Mouse (Mus musculus): Measurements from ENCODE around the gene Prrx2.
"Not testable (repeated sequence)": the region's sequence is repeated elsewhere in the genome, so short reads cannot be mapped to it uniquely, and the experiment has no call there.

Gene Prrx2

GRCm38 (mm10) chr2:30914836-30915235 is 80.1 kb downstream of the Prrx2 start:
- no peak for DNase-seq

DNA sequence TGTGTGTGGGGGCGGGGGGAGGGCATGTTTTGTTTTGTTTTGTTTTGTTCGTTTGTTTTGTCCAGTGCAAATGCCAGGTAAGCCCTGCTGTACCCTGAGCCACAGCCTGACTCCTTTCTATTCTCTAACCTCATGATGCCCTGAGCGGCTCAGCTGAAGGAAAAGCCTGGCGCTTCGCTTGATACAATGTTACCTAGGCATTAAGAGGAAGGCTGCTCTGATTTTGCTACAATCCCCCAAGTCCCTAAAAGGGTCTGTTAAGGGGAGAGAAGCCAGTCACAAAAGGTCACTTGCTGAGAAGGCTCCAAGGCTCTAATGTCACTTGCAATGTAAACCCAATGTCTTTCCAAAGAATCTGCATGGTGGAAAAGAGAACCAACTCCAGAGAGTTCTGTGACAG is 80.6 kb downstream of the Prrx2 start:
- no peak for DNase-seq

DNA sequence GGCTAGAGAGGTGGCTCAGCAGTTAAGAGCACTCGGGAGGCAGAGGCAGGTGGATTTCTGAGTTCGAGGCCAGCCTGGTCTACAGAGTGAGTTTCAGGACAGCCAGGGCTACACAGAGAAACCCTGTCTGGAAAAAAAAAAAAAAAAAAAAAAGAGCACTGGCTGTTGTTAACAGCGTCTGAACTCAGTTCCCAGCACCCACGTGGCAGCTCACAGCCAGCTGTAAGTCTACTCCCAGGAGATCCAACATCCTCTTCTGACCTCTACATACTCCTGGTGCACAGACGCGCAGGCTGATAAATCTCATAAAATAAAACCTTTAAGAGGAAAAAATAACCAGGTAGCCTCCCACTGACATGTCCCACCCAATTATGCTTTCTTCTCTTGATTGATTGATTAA is 81.2 kb downstream of the Prrx2 start:
- not testable (repeated sequence) for DNase-seq

GRCm38 (mm10) chr2:30917649-30918048 is 82.9 kb downstream of the Prrx2 start:
- no peak for DNase-seq

- no peak for DNase-seq
Measured at GRCm38 (mm10) chr2:30918126-30918525, 83.4 kb downstream of the Prrx2 start.

DNA sequence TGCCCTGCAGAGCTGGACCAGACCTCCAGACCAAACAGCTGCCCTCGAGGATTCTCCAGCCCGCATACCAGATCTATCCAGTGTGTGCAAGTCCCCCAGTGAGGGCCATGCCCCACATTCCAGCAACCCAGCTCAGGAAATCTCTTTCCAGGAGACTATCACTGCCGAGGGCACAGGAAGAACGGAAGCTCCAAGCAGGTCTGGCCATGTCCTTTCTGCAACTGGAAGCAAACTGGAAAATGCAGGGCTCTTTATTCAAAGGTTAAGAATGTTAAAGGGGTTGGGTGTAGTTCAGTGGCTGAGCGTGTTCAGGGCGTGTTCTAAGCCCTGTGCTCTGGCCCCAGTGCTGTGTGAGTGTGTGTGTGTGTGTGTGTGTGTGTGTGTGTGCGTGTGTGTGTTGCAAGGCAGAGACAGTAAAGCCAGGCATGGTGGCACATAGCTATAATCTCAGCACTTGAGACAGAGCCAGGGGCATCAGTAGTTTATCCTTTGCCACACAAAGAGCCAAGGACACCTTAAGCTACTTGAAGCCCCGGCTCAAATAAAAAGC is 84.1 kb downstream of the Prrx2 start:
- DNase-seq: no peak

DNA sequence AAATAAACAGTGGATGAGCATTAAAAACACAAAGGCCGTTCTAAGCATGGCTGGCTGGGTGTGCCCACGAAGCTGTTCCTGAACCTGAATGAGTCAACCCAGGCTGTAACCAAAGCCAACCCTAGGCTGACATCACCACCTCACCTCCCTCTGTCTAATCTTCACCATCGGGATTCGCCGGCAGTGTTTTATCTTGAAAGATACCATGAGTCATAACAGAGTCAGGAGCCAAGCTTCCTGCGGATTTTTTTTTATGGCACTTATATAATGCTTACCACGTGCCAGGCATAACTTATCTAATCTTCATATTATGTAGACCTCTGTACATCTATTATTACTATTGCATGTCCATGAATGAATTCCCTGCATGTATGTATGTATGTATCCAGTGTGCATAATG is 85.4 kb downstream of the Prrx2 start:
- DNase-seq: no peak

- no peak for DNase-seq
Measured at GRCm38 (mm10) chr2:30923099-30923498, 88.3 kb downstream of the Prrx2 start.

GRCm38 (mm10) chr2:30925181-30925580 is 90.4 kb downstream of the Prrx2 start:
- DNase-seq: no peak

- DNase-seq: no peak
Measured at GRCm38 (mm10) chr2:30926381-30926780, 91.6 kb downstream of the Prrx2 start.

DNA sequence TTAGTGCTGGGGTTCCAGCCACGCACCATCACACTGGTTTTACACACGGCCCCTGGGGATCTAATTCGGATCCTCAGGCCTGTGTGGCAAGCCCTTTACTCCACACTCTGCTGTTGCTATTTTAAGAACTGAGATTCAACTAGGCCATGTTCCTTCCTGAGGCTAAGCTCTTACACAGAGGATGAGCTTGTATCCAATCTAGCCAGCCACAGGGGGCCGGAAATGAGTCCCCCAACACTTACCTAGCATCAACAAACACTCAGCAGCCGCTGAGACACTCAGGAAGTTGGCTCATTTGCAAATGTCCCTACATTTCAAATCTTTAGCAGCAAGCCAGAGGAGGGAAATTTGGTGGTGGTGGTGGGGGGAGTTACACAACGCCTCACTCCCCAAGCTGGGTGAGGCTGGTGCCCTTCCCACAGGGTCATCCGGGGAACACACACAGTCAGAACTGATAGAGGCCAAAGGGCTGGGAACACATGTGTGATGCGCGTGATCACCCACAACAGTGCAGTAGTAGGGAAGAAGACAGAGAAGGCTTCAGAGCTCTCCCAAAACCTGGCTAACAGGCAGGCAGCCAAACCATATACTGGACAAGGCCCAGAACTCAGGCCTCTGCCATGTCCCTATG is 92.5 kb downstream of the Prrx2 start:
- DNase-seq: no peak

DNA sequence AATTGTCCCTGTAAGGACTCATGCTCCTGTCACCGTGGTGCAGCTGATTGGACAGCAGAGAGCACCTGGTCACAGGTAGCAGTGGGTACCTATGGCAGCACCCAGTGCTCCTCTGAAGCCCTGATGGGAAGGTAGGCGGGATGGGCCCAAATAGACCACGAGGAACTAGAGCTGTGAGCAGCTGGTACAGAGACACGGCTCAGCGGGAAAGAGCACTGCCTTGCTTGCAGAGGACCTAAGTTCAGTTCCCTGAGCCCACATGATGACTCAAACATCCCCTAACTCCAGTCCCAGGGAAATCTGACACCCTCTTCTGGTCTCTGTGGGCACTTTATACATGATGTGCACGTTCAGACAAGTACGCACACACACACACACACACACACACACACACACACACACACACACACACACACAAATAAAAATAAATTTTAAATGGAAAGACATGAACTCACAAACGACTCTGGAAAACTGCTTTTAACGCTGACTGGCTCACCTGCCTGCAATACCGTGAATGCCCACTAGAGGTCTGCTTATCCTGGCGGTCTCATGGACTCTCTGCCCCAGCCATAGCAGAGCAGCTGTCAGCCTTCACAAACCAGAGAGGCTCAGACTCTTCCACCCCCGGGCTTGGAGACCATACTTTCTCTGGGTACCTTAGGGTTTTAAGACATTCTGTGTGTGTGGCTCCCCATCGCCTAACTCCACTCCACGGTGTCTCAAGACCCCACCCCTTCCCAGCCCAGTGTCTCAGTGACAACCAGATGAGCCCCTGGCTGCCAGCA is 93.3 kb downstream of the Prrx2 start:
- DNase-seq: peak; percentile 84

GRCm38 (mm10) chr2:30928893-30929482 is 94.2 kb downstream of the Prrx2 start:
- peak in 1 of 2 experiments; percentile 7 for DNase-seq

DNA sequence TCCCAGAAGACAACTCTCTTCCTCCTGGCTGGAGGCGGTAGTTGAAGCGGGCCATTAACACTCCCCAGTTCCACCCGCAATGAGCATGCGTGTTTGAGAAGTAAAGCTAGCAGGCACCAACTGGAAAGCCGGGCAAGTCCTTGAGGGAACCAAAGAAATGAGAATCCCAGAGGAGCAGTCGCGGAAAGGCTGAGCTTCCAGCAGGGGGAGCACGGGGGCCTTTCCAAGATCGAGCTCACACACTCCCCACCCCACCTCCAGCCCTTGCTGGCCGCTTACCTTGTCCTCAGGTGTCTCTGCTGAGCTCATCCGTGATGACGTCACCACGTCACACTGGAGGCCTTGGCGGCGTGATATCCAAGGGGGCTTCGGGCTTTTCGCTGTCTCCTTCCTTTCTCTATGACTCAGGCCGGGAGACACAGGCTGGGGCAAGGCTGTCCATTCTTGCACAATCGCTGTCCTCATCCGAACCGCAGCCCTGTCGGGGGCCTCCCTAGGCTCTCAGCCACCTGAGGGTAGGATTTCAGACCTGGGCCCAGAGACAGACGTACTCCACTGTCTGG is 94.8 kb downstream of the Prrx2 start, which contains the start of gene Ptges:
Ptges (minus strand) TSS at position 381 of the 563 bp plus-strand sequence.
- peak; percentile 54 to 59 for DNase-seq

DNA sequence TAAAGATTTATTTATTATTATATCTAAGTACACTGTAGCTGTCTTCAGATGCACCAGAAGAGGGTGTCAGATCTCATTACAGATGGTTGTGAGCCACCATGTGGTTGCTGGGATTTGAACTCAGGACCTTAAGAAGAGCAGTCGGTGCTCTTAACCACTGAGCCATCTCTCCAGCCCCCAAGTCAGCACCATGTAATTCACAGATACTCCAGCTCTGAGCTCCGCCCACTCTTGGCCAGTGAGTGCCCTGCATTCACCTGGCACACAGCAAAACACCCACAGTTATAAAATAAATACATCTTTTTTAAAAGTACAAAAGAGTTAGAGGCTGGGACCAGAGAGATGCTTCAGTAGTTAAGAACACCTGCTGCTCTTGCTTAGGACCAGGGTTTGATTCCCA is 96.1 kb downstream of the Prrx2 start:
- not testable (repeated sequence) for DNase-seq
